Mouse (Mus musculus) C2C12 (cell line): ENCODE measurements around the gene Tmco3.

Source experiments
- CEBPB ChIP-seq: IDR thresholded peaks from one replicate; pipeline ENCODE4 v1.6.1; 2011; ENCODE audit warnings: low read depth, mild to moderate bottlenecking, control low read depth, moderate library complexity
- CTCF ChIP-seq: IDR thresholded peaks from one replicate; pipeline ENCODE4 v1.5.1; 2011; ENCODE audit not compliant: control insufficient read depth, insufficient read depth, insufficient read length
- FOSL1 ChIP-seq: IDR thresholded peaks from one replicate; pipeline ENCODE4 v1.8.0; 2011; ENCODE audit warnings: mild to moderate bottlenecking, low read length; ENCODE audit not compliant: poor library complexity, insufficient read depth, severe bottlenecking
- MAX ChIP-seq: IDR thresholded peaks from one replicate; pipeline ENCODE4 v1.6.1; 2011; ENCODE audit warnings: mild to moderate bottlenecking, control low read depth
- MYOD1 ChIP-seq: IDR thresholded peaks from one replicate; pipeline ENCODE4 v1.6.1; 2011; ENCODE audit warnings: low read depth; ENCODE audit not compliant: control insufficient read depth, insufficient read length
- MYOG ChIP-seq: IDR thresholded peaks from one replicate; pipeline ENCODE4 v1.6.1; 2011; ENCODE audit not compliant: control insufficient read depth, insufficient read length; ENCODE audit errors: extremely low read depth
- USF1 ChIP-seq: IDR thresholded peaks from one replicate; pipeline ENCODE4 v1.6.1; 2011; ENCODE audit warnings: low read depth, mild to moderate bottlenecking, control low read depth, moderate library complexity

- no peak for TF ChIP-seq CTCF
- TF ChIP-seq USF1: no peak
- TF ChIP-seq CEBPB: no peak
- no peak for TF ChIP-seq FOSL1
- TF ChIP-seq MAX: no peak
- TF ChIP-seq MYOD1: no peak
- no peak for TF ChIP-seq MYOG
Measured at GRCm38 (mm10) chr8:13340650-13341049, 52.7 kb downstream of the Tmco3 start.
